Mouse (Mus musculus) erythroid progenitor cell, adult 5-6 weeks (primary cell): Measurements from ENCODE around the gene Ralgps1. TPM values are rescaled to one million over a fixed set of nuclear protein-coding genes. Genes with fewer than 3 reads are reported as not detected.
A peak's percentile ranks its signal among the peaks of the same experiment; 100 is the strongest.

Experiments used
- ATAC-seq: replicated peaks from 2 replicates; pipeline ENCODE4 v1.8.0; 2016; ENCODE audit warnings: moderate number of reproducible peaks, mild to moderate bottlenecking, moderate TSS enrichment, inconsistent platforms; ENCODE audit not compliant: poor library complexity, low FRiP score, severe bottlenecking
- total RNA-seq, 2 experiments: library from RNA; stranded (forward) in 1 of 2; stranded (reverse) in 1 of 2; fragments of 150-400 nt in 1 of 2; fragments of 186-747, 209-891 nt in 1 of 2; gene quantifications; 2 replicates each; pipeline versions ENCODE4 v1.2.3 to v1.2.4; 2015 to 2017; ENCODE audit warnings: low replicate concordance in 2 of 2

Ralgps1 gene
- total RNA-seq, 2 experiments from 2014 or later, result not detected

DNA sequence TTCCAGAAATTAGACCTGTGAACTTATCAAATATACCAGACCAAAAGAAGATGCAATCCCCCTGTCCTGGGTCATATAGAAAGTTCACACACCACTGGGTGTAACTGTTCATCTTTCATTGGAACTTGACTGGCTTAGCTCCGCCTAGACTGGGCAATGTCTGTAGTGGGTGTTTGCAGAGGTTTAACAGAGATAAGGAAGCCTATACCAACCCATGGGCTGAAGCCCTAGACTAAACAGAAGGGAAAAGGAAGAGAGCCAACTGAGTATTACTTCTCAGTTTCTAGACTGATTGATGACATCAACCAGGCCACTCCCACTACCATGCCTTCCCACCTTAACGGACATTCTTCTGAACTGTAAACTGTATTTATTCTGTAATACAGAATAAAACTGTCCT lies 79.2 kb downstream of the Ralgps1 start:
- no peak for ATAC-seq

DNA sequence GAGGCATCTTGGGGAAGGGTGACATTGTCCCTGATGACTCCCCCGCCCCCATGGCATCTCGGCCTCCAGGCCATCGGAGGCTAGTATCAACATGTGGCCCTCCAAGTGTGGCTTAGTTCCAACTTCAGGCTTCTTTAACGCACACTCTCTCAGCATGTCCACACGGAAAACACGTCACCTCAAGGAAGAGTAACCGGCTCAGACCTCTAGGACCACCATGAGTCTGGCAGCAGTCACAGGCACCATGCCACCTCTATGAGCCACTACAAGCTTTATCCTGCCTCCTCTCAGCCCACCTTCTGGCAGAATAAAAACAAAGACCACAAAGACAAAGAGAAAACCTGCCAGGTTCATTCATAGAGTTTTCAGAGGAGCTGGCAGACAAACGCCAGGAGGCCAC lies 80.8 kb downstream of the Ralgps1 start:
- no peak for ATAC-seq

DNA sequence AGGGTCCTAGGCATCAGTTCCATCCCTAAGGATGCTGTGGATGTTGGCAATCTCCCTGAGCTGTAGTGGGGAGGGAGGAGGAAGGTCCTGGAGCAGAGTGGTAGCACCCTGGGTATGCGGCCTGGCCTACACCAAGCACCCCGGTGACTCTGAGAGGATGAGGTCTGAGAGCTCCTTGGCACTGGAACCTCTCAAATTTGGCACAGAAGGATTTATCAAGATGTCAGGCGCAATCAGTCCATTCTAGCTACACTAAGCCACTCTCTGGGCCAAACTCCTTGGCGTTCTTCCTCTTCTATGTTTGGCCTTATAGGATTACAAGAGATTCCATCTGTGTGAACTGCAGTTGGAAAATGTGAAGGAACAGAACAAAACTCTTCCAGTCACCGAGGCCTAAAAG lies 82.4 kb downstream of the Ralgps1 start:
- ATAC-seq, result no peak

DNA sequence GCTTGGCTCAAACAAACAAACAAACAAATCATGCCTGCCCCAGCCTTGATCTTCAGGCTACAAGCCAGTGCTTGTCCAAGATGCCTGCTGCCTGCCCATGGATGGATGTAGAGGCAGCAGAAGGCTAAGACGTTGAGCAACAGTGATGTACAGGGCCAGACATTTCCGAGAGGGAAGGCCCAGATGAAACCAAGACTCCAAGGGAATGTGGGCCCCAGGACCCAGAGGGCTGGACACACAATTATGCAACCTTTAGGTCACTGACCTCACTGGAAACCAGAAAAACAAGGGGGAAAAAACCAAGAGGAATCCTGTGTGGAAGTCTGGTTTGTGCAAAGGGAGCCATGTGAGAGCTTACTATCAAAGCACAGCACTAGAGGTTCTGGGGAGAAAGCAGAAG lies 87.6 kb downstream of the Ralgps1 start:
- no peak for ATAC-seq

DNA sequence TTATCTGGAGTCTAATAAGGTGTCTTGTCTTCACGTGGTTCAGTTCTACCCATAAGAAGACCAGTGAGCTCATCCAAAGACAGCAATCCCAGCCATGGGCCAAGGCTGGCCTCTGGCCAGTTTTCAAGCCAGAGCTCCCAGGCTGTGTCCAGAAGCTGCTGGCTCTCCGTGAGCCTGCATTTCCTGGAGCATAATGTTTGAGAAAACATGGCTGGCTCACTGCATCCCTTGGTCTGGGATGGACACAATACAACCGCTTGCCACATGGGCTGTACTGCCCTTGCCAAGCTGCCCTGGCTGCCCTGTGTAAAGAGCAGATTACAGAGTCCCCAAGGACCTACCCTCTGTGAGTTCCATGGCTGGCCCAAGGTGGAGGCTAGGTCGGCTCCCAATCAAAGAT lies 88.4 kb downstream of the Ralgps1 start:
- ATAC-seq, result no peak

DNA sequence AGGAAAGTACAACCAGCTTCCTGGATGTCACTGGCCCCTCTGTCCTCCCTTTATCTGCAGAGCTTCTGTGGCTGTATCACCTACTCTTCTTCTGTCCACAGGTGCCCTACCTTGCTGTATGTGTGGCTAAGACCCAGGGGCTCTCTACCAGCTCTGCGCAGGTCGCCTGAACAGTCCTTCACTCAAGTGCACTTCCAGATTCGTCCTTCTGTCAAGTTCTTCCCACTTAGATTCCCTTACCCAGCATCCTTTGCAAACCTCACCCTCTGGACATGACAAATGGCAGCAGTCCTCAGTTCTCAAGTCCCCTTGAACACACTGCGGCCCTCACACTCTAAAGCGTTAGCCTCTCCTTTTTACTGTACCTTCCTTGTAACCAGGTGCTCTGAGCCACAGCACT lies 89.5 kb downstream of the Ralgps1 start:
- ATAC-seq, result no peak

DNA sequence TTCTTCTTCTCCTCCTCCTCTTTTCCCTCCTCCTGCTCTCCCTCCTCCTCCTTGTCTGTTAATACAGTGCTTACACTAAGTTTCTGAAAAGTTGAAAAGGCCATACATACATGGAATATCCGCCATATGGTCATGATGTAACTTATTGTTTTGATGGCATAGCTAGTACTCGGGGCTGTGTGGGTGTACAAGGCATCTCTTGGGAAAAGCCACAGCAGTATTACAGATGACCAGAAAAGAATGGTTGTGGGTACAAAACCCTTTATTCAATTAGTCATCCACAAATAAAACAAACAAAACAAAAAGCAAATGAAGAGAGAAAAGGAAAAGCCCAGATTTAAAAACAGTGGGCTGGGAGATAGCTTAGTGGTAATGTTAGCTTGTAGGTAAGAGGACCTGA lies 90.8 kb downstream of the Ralgps1 start:
- ATAC-seq, result no peak

DNA sequence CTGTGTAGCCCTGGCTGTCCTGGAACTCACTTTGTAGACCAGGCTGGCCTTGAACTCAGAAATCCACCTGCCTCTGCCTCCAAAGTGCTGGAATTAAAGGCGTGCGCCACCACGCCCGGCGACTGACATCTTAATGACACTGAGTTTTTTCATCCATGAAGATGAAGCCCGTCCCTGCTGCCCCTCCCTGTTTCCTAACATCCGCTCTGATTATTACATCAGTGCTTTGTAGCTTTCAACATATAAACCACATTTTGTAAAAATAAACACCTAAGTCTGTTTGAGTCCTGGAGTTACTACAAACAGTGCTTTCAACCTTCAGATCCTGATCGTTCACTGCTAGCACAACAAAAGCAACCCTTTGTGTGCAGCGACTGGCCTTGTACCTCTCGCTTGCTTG lies 91.5 kb downstream of the Ralgps1 start:
- ATAC-seq, result no peak

DNA sequence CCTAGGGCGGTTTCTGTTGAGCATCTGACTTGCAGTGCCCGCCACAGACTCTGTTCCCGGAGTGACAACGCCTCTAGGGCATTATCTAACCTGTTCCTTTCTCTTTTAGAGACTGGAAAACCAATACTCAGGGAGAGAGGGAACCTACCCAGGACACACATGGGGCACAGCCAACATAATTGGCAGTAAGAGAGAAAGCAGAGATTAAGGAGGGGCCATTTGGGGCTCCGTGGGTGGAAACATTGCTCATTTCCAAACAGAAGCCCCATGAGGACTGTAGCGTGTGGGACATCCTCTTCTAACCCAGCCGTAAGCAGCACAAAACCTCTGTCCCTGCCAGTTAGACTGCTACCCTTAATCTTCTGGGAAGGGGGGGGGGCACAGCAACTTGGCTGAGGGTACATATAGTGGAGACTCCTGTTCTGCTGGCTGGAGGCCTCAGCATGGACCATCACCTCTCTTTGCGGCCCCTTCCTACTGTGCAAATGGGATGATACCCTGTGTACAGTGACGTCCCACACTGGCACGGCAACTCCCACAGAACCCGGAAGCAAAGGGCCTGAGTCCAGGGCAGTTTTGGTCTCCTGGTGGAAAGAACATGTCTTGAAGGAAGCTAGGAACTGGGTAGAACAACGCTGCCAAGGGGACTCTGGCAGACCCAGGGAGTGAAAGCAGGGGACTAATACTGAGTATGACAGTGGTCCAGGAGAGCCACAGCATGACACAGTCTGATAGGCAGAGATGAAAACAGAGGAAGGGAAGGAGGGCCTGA lies 96.4 kb downstream of the Ralgps1 start:
- no peak for ATAC-seq

DNA sequence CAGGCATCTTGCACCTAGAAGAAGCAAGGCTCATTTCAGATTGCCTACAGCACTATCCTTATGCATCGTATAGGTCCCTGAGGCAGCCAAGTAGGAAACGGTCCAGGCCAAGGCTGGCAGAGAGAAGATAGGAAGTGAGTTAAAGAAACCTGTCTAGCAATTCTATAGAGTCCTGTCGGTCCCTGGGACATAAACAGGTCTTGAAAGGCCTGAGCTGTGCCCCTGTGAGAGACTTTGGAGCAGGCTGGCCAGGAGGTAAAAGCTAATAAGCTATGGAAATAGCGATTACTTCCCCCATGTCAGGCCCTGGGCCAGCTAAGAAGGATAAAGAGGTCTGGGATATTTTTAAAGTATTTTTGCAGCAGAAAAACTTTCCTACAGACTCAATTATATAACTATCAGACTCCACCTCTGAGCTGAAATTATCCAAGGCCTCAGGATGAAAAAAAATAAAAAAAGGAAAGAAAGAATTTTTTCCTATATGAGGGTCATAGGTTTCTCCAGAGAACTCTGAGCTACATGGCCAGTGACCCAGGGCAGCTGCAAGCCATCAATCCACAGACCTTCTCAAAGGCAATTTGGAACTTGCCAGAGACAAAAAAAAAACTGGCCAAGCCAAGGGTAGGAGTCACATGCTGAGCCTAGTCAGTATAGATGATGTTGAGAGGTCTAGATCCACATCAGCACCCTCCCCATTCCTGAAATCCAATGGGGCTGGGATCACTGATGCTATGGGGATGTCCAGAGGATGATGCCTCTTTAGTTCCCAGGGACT lies 98.4 kb downstream of the Ralgps1 start:
- ATAC-seq, result no peak

DNA sequence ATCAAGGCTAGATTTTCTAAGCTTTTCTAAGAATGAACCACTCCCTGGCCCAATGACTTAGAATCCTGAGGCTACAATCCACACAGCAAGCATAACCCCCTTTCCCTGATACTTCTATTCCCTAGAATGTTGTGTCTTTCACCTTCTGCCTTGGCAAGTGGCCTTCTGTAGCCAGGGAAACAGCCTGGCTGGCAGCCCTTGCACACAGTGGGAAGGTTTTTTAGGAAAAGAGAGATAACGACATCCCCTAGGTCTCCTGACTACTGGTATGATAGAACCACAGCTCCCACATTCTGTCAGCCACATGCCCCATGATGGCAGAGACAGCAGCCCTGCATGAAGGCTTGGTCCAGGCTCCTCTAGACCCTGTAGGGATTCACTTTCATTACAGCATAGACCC lies 99.8 kb downstream of the Ralgps1 start:
- no peak for ATAC-seq

DNA sequence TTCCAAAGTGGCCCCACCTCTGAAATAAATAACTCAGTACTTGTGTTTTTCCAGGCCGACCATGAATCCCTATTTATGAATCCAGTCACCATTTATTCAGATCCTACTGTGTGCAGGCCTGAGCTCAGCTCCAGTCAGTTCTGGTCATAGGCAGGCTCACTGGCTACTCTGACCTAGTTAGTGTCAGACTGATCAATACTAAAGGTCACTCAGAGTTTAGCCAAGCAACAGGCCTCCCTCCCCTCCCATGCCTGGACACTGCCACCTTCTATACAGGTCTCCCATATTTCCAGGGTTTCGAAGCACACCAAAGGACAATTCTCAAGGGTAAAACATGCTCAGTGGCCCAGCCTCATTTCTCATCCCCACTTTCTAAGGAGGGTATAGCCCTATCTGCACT lies 100.7 kb downstream of the Ralgps1 start:
- ATAC-seq, result no peak

DNA sequence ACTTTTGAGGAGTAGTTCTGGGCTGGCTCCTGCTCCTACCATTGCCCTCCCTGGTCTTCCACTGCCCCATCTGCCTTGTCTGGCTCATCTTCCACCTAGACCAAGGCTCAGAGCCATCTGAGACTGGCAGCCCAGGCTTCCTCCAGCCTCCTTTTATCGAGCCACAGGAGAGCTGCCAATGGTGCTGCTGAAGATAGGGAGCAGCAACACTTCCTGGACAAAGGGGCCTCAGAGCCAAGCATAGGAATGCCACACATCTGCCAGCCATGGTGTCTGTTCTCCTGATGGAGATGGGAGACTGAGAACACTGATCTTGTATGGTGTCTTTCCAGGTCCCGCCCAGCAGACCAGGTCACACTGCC lies 102.2 kb downstream of the Ralgps1 start:
- no peak for ATAC-seq

DNA sequence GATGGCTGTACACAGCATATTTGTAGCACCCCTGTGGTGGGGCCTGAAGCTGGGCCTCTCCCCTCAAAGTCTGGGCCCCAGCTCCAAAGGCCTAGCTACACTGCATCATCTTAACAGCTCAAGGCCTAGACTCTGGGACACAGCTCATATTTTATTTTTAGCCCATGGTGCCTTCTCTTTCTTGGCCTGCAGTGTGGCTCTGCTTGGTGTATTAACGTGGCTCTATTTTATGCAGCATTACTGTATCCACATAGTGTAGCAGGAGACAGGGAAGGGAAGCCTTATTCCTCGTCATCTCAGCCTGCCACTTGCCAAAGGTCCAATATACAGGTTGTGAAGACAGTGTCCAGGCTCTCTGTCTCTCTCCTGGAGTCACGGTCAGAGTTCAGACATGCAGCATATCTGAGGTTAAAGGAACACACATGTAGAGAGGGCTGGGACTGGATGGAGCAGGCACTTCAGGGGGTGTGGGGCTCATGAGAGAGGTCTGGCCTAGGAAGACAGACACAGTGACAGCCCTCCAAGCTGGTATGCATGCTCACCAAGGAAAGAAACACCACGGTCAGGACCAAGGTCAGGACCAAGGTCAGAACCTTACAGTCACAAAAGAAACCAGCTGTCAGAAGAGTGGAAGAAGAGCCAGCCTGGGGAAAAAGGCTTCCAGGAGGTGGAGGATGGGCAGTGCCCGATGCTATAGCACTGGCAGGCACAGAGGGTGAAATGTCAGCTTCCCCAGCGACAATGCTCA lies 102.7 kb downstream of the Ralgps1 start:
- ATAC-seq, result no peak

DNA sequence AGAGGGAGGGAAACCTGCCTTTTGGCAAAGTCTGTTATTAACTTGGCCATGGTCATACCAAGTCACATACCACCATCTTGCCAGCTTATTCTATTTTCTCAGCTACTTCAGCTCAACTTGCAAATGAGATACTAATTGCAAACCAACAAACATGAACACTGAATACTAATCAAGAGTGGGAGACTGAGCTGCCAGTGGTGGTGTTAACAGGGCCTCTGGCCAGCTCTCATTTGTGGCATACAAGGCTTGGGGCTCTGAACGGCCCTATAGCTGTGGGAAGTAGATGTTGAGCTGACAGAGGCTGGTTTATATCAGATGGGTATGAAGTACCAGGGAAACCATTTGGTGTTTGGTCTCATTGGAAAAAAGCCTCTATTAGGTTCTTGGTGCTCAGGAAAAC lies 104.2 kb downstream of the Ralgps1 start:
- ATAC-seq, result no peak

DNA sequence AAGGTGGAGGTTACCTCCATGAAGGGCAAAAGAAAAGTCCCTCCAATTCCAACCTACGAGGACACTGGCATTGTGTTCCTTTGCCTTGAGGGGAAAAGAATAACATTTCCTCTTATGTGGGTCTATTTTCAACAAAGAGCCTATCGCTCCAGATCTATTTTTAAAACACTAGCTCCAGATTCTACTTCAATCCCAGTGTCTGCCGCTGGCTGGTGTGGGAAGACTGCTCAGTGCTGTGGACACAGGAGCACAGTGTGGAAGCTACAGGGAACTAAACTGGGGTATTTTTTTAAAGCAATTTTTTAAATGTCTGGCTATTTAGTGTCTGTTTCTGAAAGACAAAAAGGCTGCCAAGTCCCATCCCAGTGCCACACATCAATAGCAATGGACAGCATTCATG lies 105.5 kb downstream of the Ralgps1 start:
- ATAC-seq, result no peak

DNA sequence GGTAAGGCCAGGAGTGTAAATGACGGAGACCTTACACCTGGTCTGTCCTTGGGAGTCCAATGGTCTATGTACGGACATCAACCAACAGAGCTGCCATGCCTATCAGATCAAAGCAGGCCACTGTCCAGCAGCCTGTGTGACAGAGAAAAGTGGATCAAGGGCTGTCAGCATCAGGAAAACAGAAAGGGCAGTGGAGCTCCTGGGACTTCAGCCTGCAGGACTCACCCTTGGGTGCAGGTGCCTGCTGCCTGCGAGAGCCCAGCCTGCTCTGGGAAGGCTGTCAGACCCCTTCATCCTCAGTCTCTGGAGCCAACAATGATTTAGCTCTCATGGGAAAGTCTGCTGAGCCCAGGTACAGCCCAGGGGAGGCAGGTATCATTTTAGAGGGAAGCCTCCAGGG lies 109.8 kb downstream of the Ralgps1 start:
- no peak for ATAC-seq

DNA sequence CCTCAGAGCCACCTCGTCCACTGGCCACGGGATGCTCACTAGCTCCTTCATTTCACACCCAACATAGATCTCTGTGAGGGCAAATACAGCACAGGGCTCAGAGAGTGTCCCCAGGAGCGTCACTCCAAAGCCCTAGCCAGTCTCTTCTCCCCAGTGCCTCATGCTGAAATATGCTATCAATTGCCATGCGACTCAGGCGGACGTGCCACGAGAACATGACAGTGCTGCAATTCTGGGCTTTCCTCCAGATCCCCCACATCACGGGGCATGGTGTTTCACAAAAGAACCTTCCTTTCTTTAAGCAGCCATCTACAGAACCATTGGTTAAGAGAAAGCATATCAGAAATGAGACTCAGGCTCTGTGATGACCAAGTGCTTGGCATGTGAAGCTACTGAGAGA lies 110.5 kb downstream of the Ralgps1 start:
- ATAC-seq, result no peak

DNA sequence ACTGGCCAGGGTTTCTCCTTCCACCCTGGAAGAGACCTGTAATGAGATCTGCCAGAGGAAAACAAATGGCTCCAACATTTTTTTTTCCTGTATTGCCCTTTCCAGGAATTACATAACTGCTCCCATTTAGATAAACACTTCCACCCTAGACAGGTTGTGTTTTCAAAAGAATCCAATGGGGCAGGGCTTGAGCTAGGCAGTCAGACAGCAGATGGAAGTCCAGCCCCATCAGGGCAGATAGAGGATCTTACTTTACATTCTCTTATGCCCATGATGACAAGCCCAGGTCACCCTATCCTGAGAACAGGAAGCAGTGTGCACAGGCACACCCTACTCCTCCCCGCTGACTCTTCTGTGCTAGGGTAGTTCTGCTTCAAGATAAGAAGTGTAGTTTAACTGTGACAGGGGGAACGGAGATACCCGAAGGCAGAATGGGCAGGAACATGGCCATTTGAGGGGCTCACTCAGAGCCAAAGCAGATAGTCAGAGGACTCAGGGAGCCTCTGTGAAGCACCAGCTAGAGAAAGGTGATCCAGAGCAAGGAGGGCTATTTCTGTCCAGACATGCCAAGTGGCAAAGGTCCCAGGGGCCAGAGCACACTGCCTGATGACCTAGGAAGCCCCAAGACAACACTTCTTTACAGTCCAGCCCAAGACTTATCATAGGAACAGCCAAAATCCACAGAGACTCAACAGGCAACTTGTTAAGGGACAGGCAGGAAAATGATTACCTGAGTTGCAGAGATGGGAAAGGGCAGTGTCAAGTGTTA lies 114.3 kb downstream of the Ralgps1 start:
- ATAC-seq, result 0 out of 2 replicates have a peak, but pooled peaks have one; percentile 33

DNA sequence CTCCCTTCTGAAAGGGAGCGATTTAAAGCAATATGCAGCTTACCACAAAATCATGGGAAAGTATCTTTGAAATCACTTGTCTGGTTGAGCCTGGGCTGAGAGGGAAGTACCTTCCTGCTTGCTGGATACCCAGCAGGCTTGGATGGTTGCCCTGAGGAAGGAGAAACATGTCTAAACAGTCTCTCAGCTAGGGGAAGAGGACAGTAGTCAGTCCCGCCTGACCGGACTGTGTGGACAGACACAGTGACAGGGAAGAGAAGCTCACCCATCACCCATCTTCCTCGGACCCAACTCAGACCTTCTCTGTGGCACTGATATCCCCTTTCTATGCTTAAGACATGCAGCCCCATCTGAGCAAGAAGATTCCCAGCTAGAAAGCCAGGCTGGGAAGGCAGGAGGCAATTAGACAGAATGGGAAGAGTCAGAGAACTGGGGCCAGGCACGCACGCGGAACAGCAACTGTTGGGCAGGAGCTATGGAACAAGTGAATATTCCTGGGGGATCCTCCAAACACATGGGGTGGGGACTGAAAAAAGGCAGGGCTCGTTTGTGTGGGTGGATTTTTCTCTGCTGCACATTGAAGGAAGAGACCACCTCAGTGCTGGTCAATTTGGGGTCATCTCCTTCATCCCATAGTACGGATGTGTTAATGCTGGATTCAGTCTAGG lies 116.8 kb downstream of the Ralgps1 start:
- no peak for ATAC-seq
